Mouse (Mus musculus): ENCODE measurements at regions not wholly inside any gene's neighbourhood (a gene's known extent, or its start where the extent isn't known, plus 50 kb on each side); places are given as distances from the start of the nearest gene placed in this dataset.

DNA sequence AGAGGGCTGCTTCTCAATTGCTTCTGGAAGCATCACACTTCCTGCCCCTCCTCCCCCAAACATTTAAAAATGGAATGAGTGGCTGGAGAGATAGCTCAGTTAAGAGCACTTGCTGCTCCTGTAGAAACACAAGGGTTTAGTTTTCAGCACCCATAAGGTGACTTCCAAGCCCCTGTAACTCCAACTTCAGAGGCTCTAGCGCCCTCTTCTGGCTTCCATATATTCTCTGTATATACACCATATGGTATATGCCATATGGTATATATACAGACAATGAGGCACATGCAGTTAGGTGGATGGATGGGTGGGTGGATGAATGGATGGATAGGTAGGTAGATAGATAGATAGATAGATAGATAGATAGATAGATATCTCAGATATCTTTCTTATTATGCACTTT, 483.2 kb upstream of the Nox3 start:
- TF ChIP-seq GATA4 (IDR thresholded peaks at IDR 0.05; ENCODE audit: insufficient replicate concordance, low read length) = no peak

DNA sequence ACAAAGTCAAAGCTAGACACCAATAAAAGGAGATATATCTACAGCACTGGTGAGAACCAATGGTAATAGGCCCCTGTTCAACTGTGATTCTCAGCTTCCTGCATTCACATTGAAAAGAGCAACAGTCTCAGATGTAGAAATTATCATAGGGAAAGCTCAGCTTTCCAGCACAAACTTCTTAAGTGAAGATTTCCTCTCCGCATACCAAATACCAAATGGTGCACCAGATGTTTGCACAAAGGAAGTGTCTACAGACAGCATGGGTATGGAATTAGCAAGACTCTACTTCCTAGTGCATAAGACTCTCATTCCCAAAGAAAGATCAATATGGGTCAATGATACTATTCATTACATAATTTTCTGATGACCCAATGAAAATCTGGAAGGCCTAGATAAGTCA, 486.0 kb upstream of the Nox3 start:
- no peak for TF ChIP-seq GATA4 (IDR thresholded peaks at IDR 0.05; ENCODE audit: insufficient replicate concordance, low read length)

DNA sequence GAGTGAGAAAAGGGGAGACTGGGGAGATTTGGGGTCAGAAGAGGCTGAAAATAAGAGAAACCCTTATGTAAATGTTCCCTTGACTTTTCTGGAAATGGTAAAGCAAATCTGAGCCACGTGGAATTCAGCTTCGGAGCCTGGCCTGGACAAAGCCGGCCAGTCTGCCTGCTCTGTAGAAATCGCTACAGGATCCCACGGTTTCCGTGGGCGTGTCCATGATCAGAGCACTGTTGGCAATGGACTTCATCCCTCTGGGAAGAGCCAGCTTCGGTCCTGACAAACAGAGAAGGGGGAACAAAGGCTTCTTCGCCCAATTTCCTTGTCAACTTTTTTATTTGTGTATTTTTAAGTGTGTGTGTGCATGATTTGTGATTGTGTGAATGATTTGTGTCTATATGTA, 490.7 kb upstream of the Nox3 start:
- no peak for TF ChIP-seq GATA4 (IDR thresholded peaks at IDR 0.05; ENCODE audit: insufficient replicate concordance, low read length)

DNA sequence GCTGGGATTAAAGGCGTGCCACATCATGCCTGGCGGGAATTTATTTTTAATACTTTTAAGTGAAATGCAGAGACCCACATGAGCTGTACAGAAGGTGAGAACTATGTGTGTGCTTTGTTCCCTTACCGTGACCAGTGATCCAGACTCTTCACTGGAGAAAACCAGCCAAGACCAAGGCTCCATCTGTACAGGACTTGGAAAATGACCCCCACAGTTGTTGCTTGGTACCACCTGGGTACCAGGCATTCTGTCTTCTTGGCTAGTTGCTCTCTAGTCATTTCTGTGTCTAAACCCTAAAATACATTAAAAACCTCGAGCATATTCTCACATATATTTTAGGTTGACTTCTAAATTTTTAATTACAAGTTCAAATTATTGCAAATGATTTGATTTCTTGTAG, 491.5 kb upstream of the Nox3 start:
- TF ChIP-seq GATA4 (IDR thresholded peaks at IDR 0.05; ENCODE audit: insufficient replicate concordance, low read length) = no peak

DNA sequence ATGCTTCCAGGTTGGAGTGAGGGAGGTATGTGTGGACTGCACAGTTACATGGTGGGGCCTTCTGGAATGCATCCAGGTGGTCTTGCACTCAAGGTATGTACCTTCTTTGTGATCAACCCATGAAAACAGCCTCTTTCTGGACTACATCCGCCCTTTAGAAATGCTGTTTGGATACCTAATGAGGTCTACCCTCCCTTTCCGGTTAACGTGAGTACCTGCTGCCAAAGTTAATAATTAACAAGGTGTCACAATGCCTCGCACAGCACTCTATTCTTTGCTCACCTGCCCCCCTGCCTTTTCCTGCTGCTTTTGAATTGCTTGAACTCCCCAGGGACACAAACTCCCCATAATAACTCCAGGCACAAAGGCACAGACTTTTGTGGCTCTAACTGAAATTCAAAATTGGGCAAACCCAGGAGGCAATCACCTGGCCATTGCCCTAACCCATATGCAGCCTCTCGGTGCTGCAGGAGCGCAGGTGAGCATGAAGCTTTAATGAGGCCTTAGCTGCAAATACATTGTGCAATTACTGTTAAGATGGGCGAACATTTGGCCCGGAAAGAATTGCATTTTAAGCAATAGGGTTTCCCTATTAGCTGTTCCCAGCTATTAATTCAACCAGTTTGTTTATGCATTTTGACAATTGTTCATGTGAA, 500.9 kb upstream of the Nox3 start:
- TF ChIP-seq GATA4 (IDR thresholded peaks at IDR 0.05; ENCODE audit: insufficient replicate concordance, low read length) = no peak

DNA sequence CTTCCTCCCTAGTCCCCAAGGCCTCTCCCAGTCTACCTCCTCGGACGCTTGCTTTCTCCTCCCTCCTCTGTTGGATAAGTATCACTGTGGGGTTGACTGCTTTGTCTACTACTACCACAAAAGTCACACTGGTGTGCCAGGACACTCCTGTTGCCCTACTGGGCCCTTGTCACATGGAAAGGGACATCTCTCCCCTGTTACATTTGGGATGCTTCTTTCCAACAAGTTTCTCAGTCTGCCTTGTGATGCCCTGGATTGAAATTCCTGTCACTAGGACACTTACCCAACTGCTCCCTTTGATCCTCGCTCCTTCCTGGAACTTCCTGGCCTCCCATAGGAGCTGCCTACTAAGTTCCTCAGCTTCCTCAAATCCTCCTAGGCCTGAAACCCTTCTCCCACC, 501.9 kb upstream of the Nox3 start:
- no peak for TF ChIP-seq GATA4 (IDR thresholded peaks at IDR 0.05; ENCODE audit: insufficient replicate concordance, low read length)

DNA sequence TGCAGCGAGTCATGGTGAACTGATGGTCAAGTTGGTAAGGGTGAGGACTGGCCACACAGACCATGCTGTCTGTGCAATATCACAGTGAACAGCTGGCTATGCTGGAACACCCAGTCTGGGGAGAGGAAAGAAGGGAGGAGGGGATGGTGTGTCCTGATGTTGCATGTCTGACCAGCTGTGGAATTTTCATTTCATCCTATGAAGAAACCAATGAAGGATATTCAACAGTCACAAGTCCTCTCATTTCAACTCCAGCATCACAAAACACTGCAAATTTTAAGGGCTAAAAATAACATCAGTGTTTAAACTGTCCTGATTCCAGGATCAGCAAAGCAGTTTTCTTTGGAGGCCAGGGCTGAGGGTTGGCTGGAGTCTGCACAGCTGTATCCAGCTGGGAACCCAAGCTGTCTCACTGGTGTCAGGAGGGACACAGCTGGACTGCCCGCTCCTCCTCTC, 503.7 kb upstream of the Nox3 start:
- no peak for TF ChIP-seq GATA4 (IDR thresholded peaks at IDR 0.05; ENCODE audit: insufficient replicate concordance, low read length)

DNA sequence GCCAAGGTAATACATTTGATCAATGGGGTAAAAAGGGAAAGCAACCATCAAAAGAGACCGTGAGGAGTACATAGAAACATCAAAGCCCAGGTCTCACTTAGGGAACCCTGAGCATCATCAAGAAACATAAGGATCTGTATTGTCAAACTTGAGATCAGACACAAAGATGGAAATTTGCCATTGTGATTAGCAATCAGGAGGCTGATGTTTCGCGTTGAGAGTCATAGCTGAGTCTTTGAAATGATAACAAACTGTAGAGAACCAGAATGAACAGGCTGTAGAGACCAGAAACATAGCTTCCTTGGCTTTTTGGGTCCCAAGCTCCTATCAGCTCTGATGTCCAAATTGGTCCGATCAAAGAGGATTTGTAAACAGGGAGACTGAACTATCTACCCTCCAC, 505.2 kb upstream of the Nox3 start:
- no peak for TF ChIP-seq GATA4 (IDR thresholded peaks at IDR 0.05; ENCODE audit: insufficient replicate concordance, low read length)

DNA sequence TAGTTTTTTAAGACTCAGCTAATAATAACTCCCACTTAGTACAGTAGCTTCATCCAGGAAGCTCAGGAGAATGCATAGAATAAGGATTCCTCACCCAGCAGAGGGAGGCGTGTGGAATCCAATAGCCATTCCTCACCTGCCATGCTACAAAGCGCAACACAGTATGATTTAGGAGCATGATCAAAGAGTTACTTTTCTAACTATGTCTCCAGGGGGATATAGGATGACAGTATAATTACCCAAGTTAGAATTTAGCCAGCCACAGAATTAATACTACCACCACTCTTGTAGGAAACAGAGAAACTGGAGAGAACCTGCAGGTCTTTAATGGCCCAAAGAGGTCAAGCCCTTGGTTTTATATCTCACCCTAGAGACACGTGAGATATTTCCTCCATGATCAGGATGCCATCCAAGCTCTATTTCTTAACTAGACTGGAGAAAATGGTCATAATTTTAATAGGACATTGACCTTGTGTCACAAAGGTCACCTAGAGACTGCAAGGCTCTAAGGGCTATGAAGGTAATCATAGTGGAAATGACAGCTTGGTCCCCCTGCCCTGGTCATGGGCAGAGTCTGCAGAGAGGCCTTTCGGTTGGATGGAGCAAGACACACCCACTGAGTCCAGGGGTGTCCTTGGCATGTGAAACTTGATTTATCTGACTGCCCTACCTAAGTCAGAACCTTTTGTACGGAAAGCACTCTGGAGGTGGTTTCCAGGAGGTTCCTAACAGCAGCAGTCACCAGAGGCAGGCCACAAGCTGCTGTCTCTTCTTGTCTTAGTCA, 512.3 kb upstream of the Nox3 start:
- TF ChIP-seq GATA4 (IDR thresholded peaks at IDR 0.05; ENCODE audit: insufficient replicate concordance, low read length) = no peak

DNA sequence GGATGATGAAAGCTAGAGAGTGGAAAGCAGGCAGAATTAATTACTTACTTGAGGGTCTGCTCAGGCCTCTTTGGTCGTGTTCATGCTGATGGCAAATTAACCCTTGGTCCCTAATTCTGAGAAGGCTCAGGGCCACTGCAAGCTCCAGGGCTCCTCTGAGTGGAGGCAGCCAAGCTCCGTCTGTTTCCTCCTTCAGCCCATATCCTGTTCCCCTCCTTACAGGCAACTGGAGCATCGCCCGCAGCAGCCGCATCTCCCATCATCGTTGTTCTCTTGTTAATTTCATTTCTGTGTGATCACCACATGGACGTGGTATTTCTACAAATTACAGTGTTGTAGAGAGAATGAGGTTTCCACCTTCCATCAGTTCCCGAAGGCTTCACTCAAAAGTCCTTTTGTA, 513.6 kb upstream of the Nox3 start:
- TF ChIP-seq GATA4 (IDR thresholded peaks at IDR 0.05; ENCODE audit: insufficient replicate concordance, low read length) = no peak

DNA sequence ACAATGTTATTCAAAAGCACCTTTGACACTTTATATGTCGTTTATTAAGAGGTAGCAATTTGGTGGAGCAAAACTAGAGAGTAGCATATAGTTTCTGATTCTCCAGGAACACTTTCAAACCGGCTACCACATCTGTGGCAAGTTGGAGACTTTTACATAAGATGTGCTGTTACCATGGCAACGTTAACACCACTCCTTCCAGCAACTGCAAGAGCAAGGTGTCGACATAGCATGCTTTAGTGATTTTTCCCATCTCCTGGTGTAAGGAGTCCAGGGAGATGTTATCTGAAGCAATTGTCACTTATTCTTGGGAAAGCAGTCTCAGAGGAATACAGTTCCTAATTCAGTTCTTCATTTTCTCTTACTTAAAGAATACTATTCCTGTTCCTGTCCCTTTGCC, 516.5 kb upstream of the Nox3 start:
- no peak for TF ChIP-seq GATA4 (IDR thresholded peaks at IDR 0.05; ENCODE audit: insufficient replicate concordance, low read length)

DNA sequence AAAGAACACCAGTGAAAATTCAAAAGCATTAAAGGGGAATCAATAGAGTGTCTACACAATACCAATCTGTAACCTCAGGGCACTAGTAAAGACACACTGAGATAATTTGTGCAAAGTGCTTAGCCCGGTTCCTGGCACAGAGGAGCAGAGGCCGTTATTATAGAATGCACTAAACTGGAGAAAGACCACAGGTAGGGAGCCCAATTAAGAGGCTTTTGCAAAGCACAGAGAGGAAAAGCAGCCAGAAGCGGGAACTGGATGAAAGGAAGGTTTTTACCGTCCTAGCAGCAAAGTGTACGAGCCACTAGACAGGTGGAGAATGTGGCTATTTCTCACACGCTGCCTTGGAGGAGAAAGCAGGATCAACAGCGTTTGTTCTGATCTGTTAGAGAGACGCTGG, 518.9 kb upstream of the Nox3 start:
- no peak for TF ChIP-seq GATA4 (IDR thresholded peaks at IDR 0.05; ENCODE audit: insufficient replicate concordance, low read length)

DNA sequence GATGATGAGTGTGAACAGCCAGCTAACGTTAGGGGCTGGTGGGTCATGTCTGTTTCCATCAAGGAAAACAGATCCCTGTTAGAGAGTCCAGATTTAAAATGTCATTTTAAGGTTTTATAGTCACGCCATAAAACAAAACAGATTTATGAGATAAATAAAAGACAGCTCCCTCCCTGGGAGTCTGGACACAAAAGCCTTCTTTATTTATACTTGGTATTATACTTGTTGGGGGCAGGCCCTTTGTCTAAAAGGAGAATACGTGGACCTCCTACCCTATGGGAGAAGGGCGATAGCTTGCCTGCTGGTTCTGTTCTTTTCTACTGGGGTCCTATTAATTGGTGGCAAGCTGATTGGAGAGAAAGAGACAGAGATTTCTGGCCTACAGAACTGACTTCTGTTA, 520.1 kb upstream of the Nox3 start:
- no peak for TF ChIP-seq GATA4 (IDR thresholded peaks at IDR 0.05; ENCODE audit: insufficient replicate concordance, low read length)

DNA sequence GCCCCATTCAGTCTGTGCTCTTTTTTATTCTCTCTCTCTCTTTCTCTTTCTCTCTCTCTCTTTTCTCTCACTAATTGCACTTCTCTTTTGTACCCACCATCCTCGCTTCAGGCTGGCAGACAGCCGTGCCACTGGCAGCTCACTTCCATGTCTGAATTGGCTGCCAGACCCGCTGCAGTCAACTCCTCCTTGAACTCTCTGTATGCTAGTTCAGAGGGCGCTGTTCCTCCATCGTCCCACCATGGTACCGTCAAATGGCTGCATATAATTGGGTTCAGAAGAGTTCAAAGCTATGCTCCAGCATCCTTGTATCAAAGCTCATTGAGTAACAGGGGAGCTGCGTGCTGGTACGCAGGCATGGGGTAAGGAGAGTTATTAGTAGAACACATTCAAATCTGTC, 520.7 kb upstream of the Nox3 start:
- TF ChIP-seq GATA4 (IDR thresholded peaks at IDR 0.05; ENCODE audit: insufficient replicate concordance, low read length) = no peak

DNA sequence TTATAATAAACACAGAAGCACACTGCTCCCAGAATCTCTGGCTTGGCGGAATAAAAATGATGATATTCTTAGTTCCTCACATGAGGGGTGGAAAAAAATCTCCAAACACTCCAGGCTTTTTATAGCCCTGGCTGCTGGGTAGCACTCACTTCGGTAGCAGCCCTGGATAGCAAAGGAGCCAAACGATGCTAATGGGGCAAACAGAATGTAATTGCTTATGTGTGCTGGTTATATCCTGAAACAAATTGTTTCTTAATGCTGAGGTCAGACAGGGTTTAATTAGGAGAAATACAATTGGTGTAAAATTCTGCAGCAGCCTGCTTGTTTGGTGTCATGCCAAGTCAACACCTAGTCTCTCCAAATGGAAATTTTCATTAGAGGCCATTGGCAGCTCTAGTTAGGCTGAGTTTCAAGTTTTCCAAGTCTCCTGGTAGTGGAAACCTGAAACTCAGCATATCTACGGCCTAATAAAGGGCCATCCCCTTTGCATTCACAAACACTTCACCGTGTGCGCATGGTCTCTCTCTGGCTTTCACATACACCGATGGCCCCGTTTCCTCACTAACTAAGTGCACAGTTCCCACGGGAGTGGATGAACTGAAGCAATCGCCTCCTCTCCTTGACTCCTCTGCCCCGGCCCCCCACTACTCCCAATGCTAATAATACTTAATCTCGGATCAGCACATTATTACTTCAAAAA, 524.8 kb upstream of the Nox3 start:
- no peak for TF ChIP-seq GATA4 (IDR thresholded peaks at IDR 0.05; ENCODE audit: insufficient replicate concordance, low read length)

DNA sequence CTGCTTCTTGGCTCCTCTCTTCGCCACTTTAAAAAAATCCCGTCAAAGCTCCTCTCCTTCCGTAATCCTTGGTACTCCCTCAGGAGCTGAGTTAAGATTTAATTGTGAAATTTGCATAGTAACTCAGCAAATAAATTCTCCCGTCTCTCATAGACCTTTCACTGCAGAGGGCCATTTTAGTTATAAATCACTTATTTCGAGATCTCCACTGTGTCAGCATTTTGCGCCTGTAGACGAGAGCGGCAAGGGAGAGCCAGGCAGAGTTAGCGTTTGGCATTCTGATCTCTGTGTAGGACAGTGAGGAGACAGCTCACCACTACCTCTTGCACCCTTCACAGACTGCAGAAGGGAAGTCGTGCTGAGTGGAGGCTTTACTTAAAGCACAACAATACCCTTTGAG, 531.8 kb upstream of the Nox3 start:
- no peak for TF ChIP-seq GATA4 (IDR thresholded peaks at IDR 0.05; ENCODE audit: insufficient replicate concordance, low read length)

Measured in liver, adult (tissue).